Comparison of ENCODE assay signal across 8 mouse cellular contexts in the genomic region with DNA sequence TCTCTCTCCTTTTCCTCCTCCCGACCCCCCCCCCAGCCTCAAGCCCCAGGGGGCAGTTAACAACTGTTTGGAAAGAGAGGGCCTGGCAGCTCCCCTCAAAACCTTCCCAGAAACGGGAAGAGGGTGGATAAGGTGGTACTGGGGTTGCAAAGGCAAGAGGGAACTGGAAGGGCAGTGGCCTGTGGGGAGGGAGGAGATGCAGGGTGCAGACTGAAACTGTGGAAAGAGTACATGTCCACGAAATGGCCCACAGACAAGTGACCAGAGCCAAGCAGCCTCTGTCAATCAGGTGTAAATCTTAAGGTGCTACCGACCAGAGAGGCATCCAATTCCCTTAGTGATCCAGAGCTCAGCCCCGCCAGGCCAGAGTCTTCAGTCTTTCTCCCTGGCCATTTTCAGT.
A peak's percentile ranks its signal among the peaks of the same experiment; 100 is the strongest.
DNase-seq lines count a peak whose midpoint lies in the region; ATAC-seq and TF ChIP-seq lines count a peak whose summit lies in the region.

No protein-coding gene starts in this region.

- no peaks in the 10 kb centered on the region for H3K9me3 ChIP-seq in lung, postnatal 0 days (ENCODE audit: low read length)
- H3K9me3 ChIP-seq in hindbrain, embryonic 10.5 days = no peaks in the 10 kb centered on the region
- no peaks in the 10 kb centered on the region for H3K9me3 ChIP-seq in megakaryocyte, embryonic 14.5 days

- TF ChIP-seq CTCF in lung, postnatal 0 days (IDR thresholded peaks at IDR 0.05) = no peak

- 6% methylated on average over 4 of the region's 5 CpGs for WGBS in lung, postnatal 0 days
- WGBS in hindbrain, embryonic 10.5 days = 5% methylated on average over 5 of the region's 5 CpGs

- H3K9ac ChIP-seq in lung, postnatal 0 days (replicated peaks; ENCODE audit: low read depth) = no peak overlapping the region

- no peak for TF ChIP-seq EP300 in lung, postnatal 0 days (IDR thresholded peaks at IDR 0.05)

- no peak overlapping the region; the same call in 1 of the 2 replicates for H3K4me3 ChIP-seq in lung, postnatal 0 days (ENCODE audit: low read depth, low read length)
- peak overlapping the region; percentile 60 for H3K4me3 ChIP-seq in hindbrain, embryonic 10.5 days
- H3K4me3 ChIP-seq in megakaryocyte, embryonic 14.5 days (replicated peaks) = peak overlapping the region; percentile 75

- H3K4me2 ChIP-seq in lung, postnatal 0 days (replicated peaks; ENCODE audit: low read depth, low read length) = peak overlapping the region; percentile 60

- ATAC-seq in lung, postnatal 0 days = peak; percentile 27; the same call in 1 of the 2 replicates

- no peaks in the 10 kb centered on the region for H3K36me3 ChIP-seq in lung, postnatal 0 days (ENCODE audit: insufficient read depth, low read length)
- no peaks in the 10 kb centered on the region for H3K36me3 ChIP-seq in hindbrain, embryonic 10.5 days
- H3K36me3 ChIP-seq in megakaryocyte, embryonic 14.5 days (replicated peaks; ENCODE audit: low read length) = no peaks in the 10 kb centered on the region

- DNase-seq in lung, postnatal 0 days (ENCODE audit: low spot score) = peak; percentile 15
- no peak for DNase-seq in lung, postnatal 14 days
- peak; percentile 29 for DNase-seq in hindbrain, embryonic 10.5 days (ENCODE audit: low spot score)
- no peak for DNase-seq in right cerebral cortex, adult 2 months (ENCODE audit: low spot score in 2 of 2)
- no peak for DNase-seq in layer of hippocampus, postnatal 25 days (ENCODE audit: extremely low spot score in 1 of 2, low spot score in 1 of 2)
- DNase-seq in left cerebral cortex, adult 11 months (ENCODE audit: low spot score) = no peak
- no peak for DNase-seq in left cerebral cortex, adult 18-20 months (ENCODE audit: low spot score in 2 of 2)

- H3K27ac ChIP-seq in lung, postnatal 0 days (ENCODE audit: low read length) = no peak overlapping the region
- H3K27ac ChIP-seq in hindbrain, embryonic 10.5 days = peak overlapping the region; percentile 82

- no peaks in the 10 kb centered on the region for H3K4me1 ChIP-seq in lung, postnatal 0 days (ENCODE audit: insufficient read depth, low read depth, low read length)
- H3K4me1 ChIP-seq in hindbrain, embryonic 10.5 days (replicated peaks) = peaks cover 23% of the 10 kb centered on the region
- H3K4me1 ChIP-seq in megakaryocyte, embryonic 14.5 days = peaks cover 10% of the 10 kb centered on the region

- H3K27me3 ChIP-seq in lung, postnatal 0 days (replicated peaks; ENCODE audit: insufficient read depth, low read length) = no peaks in the 10 kb centered on the region
- H3K27me3 ChIP-seq in hindbrain, embryonic 10.5 days (ENCODE audit: insufficient read depth, poor library complexity, severe bottlenecking) = peaks cover 26% of the 10 kb centered on the region; the same call in 1 of the 2 replicates
- peaks cover 49% of the 10 kb centered on the region for H3K27me3 ChIP-seq in megakaryocyte, embryonic 14.5 days (replicated peaks)

Comparison
In these comparisons a context has a peak if more than half of its experiments do, and no peak if none do; other contexts are left out.
1. DNase-seq: peak in lung, postnatal 0 days (single experiment) and hindbrain, embryonic 10.5 days (single experiment); none in lung, postnatal 14 days (single experiment), right cerebral cortex, adult 2 months (0 of 2), layer of hippocampus, postnatal 25 days (0 of 2), left cerebral cortex, adult 11 months (single experiment) and left cerebral cortex, adult 18-20 months (0 of 2).